Mouse (Mus musculus): ENCODE results near the gene Hist1h2bf.
"Not testable (repeated sequence)": the region's sequence is repeated elsewhere in the genome, so short reads cannot be mapped to it uniquely, and the experiment has no call there.

The Hist1h2bf gene

DNA sequence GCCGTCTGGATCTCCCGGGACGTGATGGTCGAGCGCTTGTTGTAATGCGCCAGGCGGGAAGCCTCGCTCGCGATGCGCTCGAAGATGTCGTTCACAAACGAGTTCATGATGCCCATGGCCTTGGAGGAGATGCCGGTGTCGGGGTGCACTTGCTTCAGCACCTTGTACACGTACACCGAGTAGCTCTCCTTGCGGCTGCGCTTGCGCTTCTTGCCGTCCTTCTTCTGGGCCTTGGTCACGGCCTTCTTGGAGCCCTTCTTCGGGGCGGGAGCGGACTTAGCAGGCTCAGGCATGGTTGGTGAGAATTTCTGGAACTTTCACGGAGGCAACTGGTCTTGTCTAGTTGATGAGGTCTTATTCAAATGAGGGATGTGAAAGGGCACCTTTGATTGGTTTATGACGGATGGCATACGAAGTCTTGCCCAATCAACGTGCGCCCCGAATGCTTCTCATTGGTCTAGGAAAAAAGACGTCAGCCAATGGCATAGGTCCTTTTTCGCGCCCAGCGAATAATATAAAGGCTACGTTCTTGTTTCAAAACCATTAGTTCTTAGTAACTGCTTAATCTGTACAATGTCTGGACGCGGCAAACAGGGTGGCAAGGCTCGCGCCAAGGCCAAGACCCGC is at the start of gene Hist1h2bf, which contains the start of gene Hist1h2ad:
Gene Hist1h2bf, minus strand, starts transcription at position 299 of the 627 bp plus-strand sequence.
Gene Hist1h2ad, plus strand, starts transcription at position 484 of the 627 bp plus-strand sequence.
- DNase-seq (ENCODE audit: extremely low read depth, insufficient read length, low spot score): peak; percentile 95

DNA sequence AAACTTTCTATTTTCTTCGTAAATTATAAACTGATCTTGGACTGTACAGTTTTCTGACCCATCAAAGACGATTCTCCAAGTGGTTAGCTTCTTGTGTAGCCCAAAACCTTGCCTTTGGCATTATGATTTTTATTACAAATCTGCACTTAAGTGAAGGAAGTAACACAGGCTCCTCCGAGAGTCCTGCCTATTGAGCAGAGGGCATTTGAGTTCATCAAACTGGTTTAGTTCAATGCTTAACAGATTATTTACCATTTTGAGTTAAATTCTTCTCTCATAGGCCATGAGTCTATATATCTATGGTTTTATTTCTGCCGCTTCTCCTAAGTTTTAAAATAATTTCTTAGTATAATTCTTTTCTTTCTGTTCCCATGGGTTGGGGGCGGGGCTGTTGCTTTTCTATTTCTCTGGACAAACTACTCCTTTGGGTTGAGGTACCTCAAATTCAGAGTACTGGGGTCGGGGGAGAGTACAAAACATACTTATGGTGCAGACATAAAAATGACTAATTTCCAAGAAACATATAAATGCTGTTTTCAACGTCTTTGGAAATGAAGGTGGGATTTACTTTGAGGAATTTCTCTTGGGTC is 49.0 kb upstream of the Hist1h2bf start:
- peak; percentile 33 for DNase-seq (ENCODE audit: extremely low read depth, insufficient read length, low spot score)

DNA sequence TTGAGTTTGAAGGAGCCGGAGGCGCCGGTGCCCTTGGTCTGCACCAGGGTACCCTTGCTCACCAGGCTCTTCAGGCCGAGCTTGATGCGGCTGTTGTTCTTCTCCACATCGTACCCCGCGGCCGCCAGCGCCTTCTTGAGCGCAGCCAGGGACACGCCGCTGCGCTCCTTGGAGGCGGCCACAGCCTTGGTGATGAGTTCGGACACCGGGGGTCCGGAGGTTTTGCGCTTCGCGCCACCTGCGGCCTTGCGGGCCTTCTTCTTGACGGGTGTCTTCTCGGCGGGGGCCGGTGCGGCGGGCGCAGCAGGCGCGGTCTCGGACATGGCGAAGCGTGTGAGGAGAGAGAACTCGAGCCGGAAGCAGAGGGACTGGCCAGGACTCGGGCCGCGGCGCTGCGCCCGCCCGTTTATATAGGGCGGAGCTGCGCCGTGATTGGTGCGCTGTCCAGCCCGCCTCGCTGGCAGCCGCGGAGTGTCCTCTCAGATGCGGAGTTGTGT is 48.2 kb upstream of the Hist1h2bf start, which contains the start of gene Hist1h1e:
Gene Hist1h1e, minus strand, starts transcription at position 384 of the 497 bp plus-strand sequence.
- peak; percentile 99 for DNase-seq (ENCODE audit: extremely low read depth, insufficient read length, low spot score)

DNA sequence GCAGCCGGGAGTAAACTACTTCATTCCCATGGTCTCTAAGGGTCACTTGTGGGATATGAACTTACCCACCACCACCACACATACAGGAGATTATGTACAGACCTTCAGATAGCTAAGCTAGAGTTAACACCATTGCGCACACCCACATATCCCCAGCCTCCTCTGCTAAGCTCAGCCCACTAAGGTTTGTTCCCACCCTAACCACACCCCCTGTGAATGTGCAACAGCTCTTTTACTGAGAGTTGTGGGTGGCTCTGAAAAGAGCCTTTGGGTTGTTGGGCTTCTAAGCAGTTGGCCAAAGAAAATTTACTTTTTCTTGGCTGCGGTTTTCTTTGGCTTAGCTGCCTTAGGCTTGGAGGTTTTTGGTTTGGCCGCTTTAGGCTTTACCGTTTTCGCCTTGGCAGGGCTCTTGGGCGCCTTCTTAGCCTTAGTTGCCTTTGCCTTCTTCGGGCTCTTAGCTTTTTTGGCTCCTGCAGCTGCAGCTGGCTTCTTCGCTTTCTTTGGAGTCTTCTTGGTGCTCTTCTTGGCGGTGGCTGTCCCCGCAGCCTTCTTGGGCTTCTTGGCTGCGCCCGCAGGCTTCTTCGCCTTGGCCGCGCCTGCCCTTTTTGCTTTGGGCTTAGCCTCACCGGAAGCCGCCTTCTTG is 47.7 kb upstream of the Hist1h2bf start:
- peak; percentile 78 for DNase-seq (ENCODE audit: extremely low read depth, insufficient read length, low spot score)

DNA sequence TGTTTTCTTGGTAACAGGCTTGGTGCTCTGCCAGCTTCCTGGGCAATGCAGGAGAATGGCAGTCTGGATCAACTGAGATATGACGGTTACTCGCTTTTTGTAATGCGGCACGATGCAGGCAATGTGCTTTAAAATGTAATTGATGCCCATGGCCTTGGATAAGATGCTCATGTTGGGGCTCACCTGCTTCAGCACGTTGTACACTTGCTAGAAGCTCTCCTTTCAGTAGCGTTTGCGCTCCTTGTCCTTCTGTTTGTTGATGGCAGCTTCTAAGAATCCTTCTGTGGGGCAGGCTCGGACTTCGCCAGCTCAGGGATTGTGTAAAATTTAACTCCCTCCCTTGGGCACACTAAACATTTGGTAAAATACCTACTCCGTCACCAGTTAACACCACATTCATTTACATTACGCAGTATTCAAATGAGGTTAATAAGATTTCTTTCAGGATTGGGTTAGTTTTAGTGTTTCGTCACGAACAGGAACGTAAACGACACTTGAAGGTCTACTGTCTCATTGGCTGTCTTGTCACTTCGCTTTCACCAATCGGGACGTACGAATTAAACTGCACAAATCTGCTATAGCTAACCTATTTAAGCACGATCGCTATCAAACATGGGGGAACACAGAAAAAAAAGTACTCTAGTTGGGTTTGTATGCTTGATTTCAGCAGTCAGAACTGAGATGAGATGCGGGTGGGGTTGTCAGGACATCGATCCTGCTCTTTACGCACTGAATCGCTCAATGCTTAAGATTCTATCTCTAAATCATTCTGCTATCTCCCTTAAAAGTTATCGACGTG is 46.9 kb upstream of the Hist1h2bf start, which contains the start of gene Hist1h2be:
Gene Hist1h2be, minus strand, starts transcription at position 392 of the 799 bp plus-strand sequence.
- DNase-seq (ENCODE audit: extremely low read depth, insufficient read length, low spot score): peak; percentile 75

DNA sequence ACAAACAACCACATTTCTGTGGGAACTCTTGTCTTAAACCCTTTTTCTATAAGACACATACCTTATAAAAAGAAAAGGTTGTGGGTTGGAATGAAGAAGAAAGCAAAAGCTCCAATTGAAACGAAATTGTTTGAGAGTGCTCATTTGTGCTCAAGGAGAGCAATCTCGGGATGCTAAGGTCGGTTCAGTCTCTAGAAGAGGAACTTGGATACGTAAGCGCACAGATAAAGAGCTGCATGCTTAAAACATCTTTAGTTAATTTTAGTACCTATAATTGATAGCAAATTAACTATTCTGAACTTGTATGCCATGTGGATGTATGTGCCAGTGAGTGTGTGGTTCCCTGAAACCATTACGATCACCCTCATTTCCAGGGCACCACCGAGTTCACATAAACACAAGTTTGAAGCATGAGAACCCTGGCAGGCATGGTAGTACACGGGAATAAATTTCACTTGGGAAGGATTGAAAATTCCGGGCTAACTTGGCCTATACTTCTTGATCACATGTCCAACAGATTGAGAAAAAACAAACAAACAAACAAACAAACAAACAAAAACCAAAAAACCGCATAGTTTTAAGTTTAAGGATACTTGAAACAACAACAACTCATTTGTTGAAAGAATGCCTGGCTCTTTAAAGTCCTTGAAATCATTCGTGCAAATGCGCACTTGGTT is 46.2 kb upstream of the Hist1h2bf start:
- DNase-seq (ENCODE audit: extremely low read depth, insufficient read length, low spot score): peak; percentile 31

DNA sequence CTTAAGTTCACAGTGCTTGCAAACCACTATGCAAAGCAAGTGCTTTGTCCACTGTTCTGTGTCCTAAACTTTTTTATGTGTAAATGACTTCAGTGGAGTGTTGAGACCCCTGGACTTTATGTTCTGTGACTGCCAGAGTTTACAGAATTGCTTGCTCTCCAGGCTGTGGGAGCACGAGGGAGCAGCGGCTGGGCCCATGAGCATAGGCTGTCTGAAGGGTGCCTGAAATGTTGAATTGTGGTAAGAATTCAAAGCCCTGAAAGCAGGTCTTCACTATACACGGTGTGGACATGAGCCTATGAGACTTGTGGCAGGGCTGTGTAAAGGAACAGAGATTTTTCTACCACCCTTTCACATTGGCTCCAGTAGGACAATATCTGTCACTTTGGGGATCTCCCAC is 37.6 kb upstream of the Hist1h2bf start:
- DNase-seq (ENCODE audit: extremely low read depth, insufficient read length, low spot score): no peak

DNA sequence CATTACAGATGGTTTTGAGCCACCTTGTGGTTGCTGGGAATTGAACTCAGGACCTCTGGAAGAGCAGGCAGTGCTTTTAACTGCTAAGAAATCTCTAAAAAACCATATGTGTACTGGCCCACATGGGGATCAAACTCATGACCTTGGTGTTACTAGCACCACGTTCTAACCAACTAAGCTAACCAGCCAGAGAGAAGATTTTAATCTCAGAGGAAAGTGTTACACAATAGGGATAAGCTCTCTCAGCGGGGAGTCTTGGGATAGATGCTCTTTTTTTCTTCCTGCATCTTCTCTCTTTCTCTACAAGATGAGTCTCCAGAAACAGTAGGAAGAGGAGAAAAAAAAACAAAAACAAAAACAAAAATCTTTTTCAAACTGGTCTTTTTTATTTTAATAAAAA is 36.4 kb upstream of the Hist1h2bf start:
- no peak for DNase-seq (ENCODE audit: extremely low read depth, insufficient read length, low spot score)

DNA sequence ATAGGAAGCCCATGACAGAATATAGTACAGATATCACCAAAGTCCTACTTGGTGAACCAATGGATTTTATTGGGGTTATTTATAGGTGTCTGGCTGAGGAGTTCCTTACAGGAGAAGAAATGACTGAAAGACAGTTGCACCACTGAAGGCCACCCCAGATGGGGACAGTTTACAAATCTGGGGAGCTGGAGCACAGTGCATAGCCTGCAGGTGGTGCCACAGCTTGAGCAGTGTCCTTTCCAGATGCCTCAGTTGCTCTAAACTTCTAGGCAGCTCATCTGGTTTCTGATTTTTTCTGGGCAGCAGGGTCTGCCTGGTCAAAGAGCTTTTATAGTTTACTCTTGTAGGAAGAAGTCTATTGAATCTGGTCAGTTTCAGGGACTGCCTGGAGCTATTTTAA is 35.8 kb upstream of the Hist1h2bf start:
- DNase-seq (ENCODE audit: extremely low read depth, insufficient read length, low spot score): no peak

DNA sequence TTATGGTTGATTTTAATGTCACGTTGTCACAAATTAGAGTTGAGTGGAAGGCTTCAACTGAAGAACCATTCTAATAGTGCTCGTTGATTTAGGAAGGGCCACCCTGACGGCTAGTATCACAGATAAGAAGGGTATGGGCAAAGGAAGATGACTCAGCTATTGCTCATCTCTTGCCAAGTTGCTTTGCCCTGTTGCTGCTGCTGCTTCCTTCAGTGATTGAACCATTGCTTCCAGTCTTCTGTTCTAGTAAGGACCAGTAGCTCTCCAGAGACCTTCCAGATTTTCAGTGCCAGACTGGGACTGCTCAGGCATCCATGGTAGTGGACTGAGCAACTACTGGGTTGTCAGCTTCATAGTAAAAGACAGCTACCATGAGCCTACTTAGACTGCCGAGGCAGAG is 35.2 kb upstream of the Hist1h2bf start:
- DNase-seq (ENCODE audit: extremely low read depth, insufficient read length, low spot score): peak; percentile 15

DNA sequence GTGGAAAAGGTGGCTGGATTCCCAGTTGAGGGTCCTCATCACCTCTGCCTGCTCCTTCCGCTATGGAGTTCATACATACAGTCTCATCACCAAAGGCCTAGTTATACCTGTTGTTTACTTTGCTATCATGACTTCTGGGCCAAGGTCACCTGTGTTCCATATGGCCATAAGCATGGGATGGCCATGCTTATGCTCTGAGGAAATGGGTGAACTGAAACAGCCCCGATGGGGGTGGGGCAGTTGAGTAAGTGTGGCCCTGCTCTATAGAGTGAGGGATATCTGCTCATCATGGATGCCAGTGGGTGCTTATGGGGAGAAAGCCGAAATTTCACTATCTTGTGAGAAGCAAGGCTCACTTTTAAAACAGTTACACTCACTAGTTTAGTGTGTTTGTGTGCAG is 31.1 kb upstream of the Hist1h2bf start:
- DNase-seq (ENCODE audit: extremely low read depth, insufficient read length, low spot score): no peak

DNA sequence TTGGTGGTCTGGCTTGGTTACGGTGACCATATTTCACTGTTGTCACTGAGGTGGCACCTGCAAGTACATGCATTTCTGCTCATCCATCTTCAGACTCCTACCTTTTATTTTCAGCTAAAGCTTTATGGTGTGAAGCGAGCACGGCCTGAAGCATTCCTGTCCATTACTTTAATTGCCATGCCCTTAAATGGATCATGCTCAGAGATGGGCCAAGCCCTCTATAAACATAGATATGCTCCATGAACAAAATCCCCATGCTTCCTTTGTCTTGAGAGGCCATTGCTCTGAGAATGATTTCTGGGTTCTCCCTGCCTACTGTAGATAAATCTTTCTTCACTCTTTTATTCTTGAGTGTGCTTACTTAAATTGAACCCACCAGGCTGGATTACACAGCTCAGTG is 30.5 kb upstream of the Hist1h2bf start:
- DNase-seq (ENCODE audit: extremely low read depth, insufficient read length, low spot score): no peak

DNA sequence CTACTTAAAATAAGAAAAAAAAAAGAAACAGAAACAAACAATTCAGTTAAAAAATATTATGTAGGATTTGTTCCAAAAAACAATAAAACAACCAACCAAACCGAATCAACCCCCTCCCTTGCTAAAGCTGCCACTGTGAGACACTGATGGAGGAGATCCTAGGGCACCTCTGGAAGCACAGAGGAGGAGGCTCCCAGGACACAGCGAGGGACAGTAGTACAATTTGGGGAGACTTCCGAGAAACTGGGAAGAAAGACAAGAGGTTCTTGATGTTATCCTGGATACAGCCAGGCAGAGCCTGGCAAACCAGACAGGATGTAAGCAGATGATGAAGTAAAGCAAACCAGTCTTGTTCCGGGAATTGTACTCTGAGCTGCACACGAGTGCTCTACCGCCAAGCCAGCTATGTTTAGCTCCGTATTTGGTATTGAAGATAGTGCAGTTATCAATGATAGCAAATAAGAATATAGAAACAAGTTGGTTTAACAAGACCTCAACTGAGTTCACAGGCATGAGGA is 29.2 kb upstream of the Hist1h2bf start:
- no peak for DNase-seq (ENCODE audit: extremely low read depth, insufficient read length, low spot score)

DNA sequence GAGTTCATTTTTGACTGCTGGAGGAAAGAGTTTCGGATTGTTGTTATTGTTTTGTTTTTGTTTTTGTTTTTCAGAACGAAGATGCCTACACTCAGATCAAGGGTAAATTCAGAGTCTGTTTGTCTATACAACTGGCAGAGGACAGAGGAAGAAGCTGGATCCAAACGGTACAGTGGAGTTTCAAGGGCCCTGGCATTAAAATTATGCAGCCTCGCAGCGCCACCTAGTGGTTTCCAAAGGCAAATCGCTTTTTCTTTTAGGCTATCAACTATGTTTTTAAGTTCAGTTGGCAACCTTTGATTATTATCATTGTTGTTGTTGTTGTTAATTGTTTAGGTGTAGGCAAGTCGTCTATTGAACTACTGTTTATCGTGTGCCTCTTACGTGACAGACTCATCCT is 24.0 kb upstream of the Hist1h2bf start:
- peak; percentile 25 for DNase-seq (ENCODE audit: extremely low read depth, insufficient read length, low spot score)

DNA sequence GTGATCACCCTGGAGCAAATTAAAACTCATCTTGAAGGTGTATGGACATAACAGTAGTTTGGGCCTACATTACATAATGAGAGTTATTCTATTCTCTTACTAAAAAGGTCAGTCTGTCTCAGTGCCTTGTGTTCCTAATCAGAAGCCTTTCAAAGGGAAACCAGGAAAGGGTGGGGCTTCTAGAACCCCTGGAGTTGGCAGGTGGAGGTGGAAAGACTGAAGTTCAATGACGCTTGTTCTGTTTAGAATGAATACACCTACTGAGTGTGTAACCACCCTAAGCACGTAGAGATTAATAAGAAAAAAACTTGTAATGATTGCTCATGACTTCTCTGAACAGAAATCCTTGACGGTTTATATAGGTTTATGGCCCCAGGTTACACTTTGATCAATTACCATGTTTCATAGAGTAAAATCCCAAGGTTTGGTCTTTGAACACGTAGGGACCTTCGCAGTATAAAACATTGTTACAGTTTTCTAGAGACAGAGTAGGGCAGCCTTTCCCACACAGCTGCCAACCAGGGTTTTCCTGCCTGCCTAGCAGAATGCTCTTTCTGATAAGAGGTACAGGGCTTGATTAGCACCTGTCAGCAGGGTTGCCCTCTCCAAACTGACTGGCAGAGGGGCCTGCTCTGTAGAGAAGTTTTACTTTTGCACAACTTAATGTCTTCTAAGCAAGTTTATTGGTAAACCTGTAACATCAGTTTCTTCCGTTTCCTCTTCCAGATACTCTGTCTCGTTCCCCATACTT is 21.8 kb upstream of the Hist1h2bf start:
- DNase-seq (ENCODE audit: extremely low read depth, insufficient read length, low spot score): no peak

DNA sequence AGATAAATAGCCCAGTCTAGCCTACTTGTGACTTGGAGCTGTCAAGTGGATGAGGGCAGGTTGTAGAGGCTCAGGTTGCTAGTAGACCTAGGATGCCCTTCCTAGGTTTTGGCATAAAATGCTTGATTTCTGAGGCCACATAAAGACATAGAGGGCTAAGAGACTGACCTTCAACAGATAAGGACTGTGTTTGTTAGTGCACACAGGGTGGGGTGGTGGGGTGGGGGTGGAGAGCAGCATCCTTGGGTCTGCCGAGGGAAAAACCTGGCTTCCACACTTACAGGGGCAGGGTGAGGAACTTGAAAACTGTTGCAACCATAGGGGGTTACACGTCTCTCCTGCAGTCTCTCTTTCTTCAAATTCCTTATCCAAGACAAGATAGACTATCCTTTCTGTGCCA is 21.2 kb upstream of the Hist1h2bf start:
- DNase-seq (ENCODE audit: extremely low read depth, insufficient read length, low spot score): no peak

DNA sequence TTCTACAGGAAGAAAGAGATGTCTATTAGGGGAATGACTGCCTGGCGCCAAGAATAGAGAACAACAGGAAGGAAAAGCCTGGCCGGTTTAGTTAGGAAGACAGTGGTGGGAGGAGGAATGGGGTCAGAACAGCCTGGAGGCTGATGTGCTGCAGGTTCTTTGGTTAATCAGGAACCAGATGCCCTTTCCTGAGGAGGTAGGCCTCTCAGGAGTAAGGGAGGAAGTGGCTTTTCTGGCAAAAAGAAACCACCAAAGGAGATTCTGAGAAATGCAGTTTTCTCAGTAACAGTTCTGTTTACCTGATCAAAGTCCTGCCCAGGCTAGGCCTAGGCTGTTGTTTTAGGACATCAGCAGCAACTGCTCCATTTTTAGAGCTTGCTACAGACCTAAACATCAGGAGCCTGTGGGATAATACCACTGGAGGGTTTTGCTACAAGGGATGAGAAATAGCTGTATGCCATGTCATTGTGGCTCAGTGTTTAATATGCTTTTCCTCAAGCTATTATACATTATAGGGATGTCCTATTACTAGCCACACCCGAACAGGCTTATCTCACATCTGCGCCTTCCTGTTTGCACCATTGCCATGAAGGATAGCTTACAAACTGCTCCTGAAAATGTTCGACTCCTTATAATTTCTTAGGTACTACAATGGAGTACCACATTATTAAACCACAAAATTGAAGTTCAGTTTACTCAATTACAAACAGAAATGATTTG is 19.2 kb upstream of the Hist1h2bf start:
- no peak for DNase-seq (ENCODE audit: extremely low read depth, insufficient read length, low spot score)

DNA sequence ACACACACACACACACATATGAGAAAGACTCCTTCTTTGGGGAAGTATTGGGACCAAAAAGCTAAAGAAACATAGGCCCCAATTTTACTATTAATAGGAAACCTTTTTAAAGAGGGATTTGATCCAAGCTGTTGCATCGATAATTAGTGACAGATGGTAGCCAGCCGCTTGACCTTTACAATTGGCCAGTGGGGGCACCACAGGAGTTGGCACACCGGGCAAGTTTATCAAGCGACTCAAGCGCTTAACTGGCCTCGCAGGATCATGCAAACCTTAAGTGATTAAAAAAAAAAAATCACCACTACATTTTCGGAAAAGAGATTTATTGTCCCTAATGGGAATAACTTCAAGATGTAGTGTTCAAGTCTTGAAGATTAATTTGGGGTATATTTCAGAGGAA is 18.6 kb upstream of the Hist1h2bf start:
- DNase-seq (ENCODE audit: extremely low read depth, insufficient read length, low spot score): no peak

DNA sequence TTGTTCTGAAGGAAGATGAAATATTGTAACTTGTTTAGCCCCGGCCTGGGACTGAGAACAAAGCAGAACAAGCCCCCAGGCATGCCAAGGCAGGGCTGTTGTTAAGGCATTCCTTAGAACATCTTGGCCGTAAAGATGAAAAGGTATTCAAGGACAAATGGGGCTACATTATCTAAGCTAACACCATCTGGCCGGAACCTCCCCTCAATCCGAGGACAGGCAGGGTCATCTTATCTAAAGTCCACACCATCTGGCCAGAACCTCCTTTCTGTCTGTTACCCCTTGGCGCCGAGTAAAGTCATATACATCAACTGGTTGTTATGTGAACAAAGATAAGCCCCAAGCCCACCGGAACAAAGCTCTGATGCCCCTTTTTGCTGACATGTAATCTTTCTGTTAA is 17.9 kb upstream of the Hist1h2bf start:
- not testable (repeated sequence) for DNase-seq (ENCODE audit: extremely low read depth, insufficient read length, low spot score)

Data from 3134 (cell line).